Mouse (Mus musculus) heart, embryonic 14.5 days (tissue): Measurements from ENCODE around the gene Sox5. TPM values are rescaled to one million over a fixed set of nuclear protein-coding genes. Genes with fewer than 3 reads are reported as not detected.

Experiments used
- ATAC-seq: fragments of 200-750 bp; cut with Nextera tagmentation; 2 replicates; pipeline ENCODE4 v1.8.0; 2017; ENCODE audit warnings: low read depth, moderate TSS enrichment; ENCODE audit not compliant: insufficient number of reproducible peaks, insufficient read depth, low FRiP score
- H3K27ac ChIP-seq, 2 experiments: fragments of 200-500 bp in 1 of 2; fragments of 300-500 bp in 1 of 2; sonication (generic) in 1 of 2; replicated peaks in 1 of 2; 2 replicates each; pipeline ENCODE4 v1.5.1; 2012 to 2014; ENCODE audit warnings: low read depth in 2 of 2, low read length in 2 of 2, control low read depth in 1 of 2, mild to moderate bottlenecking in 1 of 2, mixed read lengths in 1 of 2; ENCODE audit not compliant: control insufficient read depth in 1 of 2, insufficient read depth in 1 of 2
- H3K27me3 ChIP-seq: fragments of 300-500 bp; sonication (generic); 2 replicates; pipeline ENCODE4 v1.6.1; 2014; ENCODE audit warnings: mild to moderate bottlenecking, low read length, control low read depth; ENCODE audit not compliant: control insufficient read depth, insufficient read depth
- H3K36me3 ChIP-seq: fragments of 300-500 bp; sonication (generic); 2 replicates; pipeline ENCODE4 v1.6.1; 2014; ENCODE audit warnings: mild to moderate bottlenecking, control low read depth, low read length, mixed read lengths; ENCODE audit not compliant: control insufficient read depth, insufficient read depth
- H3K4me1 ChIP-seq, 2 experiments: fragments of 200-500 bp in 1 of 2; fragments of 300-500 bp in 1 of 2; sonication (generic) in 1 of 2; 2 replicates each; pipeline ENCODE4 v1.6.1; 2012 to 2014; ENCODE audit warnings: low read length in 2 of 2, control low read depth in 1 of 2, mixed read lengths in 1 of 2; ENCODE audit not compliant: control insufficient read depth in 2 of 2, insufficient read depth in 2 of 2
- H3K4me2 ChIP-seq: fragments of 300-500 bp; sonication (generic); 2 replicates; pipeline ENCODE4 v1.6.1; 2014; ENCODE audit warnings: mild to moderate bottlenecking, low read length
- H3K4me3 ChIP-seq, 2 experiments: fragments of 200-500 bp in 1 of 2; fragments of 300-500 bp in 1 of 2; sonication (generic) in 1 of 2; 2 replicates each; pipeline ENCODE4 v1.5.1; 2012 to 2014; ENCODE audit warnings: low read length in 2 of 2, mild to moderate bottlenecking in 2 of 2, control low read depth in 1 of 2, low read depth in 1 of 2, moderate library complexity in 1 of 2; ENCODE audit not compliant: control insufficient read depth in 1 of 2, insufficient read depth in 1 of 2
- H3K9ac ChIP-seq: fragments of 300-500 bp; sonication (generic); 2 replicates; pipeline ENCODE4 v1.6.1; 2014; ENCODE audit warnings: mild to moderate bottlenecking, low read length
- H3K9me3 ChIP-seq: fragments of 300-500 bp; sonication (generic); 2 replicates; pipeline ENCODE4 v1.6.1; 2016; ENCODE audit warnings: low read length, control low read depth; ENCODE audit not compliant: control insufficient read depth
- WGBS: fragments of 180-500 bp; shearing (Covaris S2); extraction: QIAGEN DNeasy Blood & Tissue Kit; methylation state at CpG from one replicate; pipeline ENCODE4 v1.1.7; 2014; 5-methylcytosine and 5-hydroxymethylcytosine counted together
- polyA plus RNA-seq: library from polyadenylated mRNA; unstranded; fragments of >200 nt; fragmentation: Nextera tagmentation; extraction: Ambion mirVana; gene quantifications from 2 replicates; pipeline ENCODE4 v1.2.1, GENCODE M21; 2014

The Sox5 gene
- polyA plus RNA-seq, 1 experiment from 2014 or later, result 10.6 TPM

DNA sequence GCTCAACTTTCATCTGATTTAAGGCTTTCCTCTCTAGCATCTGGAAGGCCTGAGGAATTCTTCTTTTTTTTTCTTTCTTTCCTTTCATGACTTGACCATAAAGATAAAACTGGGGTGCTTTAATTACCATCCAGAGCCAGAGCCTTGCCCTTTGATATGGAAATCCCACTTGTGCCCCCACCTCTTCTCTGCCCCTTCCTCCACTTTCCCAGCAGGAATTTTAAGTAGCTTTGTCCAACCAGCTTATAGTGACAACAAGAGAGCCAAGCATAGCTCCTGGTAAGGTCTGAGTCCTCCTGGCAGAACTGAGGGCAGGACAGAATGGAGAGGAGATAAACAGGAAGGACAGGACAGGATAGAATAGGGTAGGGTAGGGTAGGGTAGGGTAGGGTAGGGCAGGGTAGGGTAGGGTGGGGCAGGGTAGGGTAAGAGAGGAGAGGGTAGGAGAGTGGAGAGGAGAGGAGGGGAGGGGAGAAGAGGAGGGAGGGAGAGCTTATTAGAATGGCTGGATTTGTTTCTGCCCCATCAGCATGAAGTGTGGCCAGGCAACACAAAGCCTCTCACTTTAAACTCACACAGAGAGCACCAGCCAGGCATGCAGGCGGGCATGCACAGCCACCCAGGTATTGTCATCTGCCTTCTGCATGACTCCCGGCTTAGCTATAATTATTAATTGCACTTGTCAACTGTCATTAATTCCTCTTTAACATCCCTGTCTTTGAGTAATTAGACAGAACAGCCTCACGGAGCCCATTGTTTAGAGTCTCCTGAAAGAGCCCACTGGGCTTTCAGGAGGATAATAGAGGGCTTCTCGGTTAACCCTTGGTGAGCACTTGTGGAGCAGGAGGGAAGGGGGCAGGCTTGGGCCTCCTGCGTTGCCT lies 300.9 kb downstream of the Sox5 start:
- Histone ChIP-seq H3K36me3 (no peaks in the 10 kb centered on the region), H3K4me2 (no peak overlapping the region), H3K9ac (no peak overlapping the region), H3K27ac (no peak overlapping the region), H3K4me3 (no peak overlapping the region), H3K27me3 (no peaks in the 10 kb centered on the region), H3K4me1 (no peaks in the 10 kb centered on the region; a peak in 1 of 4 replicates), H3K9me3 (0 out of 2 replicates have a peak, but pooled peaks cover 3% of the 10 kb centered on the region)
- WGBS, result 43% methylated on average over 5 of the region's 5 CpGs
- no peak for ATAC-seq

GRCm38 (mm10) chr6:144479861-144480260 lies 301.9 kb downstream of the Sox5 start:
- no peak overlapping the region for H3K9ac ChIP-seq
- H3K4me1 ChIP-seq, result no peaks in the 10 kb centered on the region; a peak in 1 of 4 replicates
- 70% methylated on average over 4 of the region's 4 CpGs for WGBS
- no peaks in the 10 kb centered on the region for H3K27me3 ChIP-seq
- no peak overlapping the region for H3K4me2 ChIP-seq
- no peaks in the 10 kb centered on the region for H3K36me3 ChIP-seq
- 0 out of 2 replicates have a peak, but pooled peaks cover 3% of the 10 kb centered on the region for H3K9me3 ChIP-seq
- H3K4me3 ChIP-seq, result no peak overlapping the region
- no peak overlapping the region for H3K27ac ChIP-seq
- no peak for ATAC-seq

DNA sequence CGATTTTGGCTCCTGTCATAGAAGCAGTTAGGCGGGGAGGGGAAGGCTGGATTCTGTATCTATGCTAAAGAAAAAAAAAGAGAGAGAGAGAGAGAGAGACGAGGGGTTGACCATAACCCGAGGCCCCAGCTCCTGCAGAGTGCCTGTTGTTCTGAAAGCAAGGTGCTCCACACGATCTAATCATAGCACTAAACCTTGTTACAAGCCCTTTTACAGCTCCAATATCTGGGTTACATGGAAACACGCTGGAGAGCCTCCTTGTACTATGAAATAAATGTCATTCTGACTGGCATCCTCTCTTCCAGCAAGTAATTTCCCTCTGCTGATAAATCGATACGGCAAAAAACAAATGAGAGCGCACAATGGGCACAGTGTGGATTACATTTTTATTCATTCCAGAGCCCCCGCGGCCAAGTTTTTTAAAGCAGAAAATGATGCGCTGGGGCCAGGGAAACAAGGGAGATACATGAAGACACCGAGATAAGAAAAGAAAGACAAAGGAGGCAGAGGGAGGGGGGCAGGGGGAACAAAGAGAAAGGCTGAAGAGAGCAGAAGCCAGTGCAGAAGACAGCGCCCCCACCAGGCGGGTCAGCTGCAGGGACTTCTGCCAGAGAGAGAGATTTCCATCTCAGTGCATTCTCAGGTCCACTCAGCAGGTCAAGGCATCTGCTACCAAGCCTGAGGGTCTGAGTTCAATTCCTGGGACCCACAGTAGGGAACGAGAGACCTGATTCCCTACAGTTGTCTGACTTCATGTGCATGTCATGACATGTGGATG lies 304.3 kb downstream of the Sox5 start:
- Histone ChIP-seq H3K27ac (no peak overlapping the region), H3K4me2 (no peak overlapping the region), H3K36me3 (no peaks in the 10 kb centered on the region), H3K9ac (no peak overlapping the region), H3K9me3 (0 out of 2 replicates have a peak, but pooled peaks cover 3% of the 10 kb centered on the region), H3K4me1 (no peaks in the 10 kb centered on the region; a peak in 1 of 4 replicates), H3K4me3 (no peak overlapping the region), H3K27me3 (no peaks in the 10 kb centered on the region)
- no peak for ATAC-seq
- 60% methylated on average over 16 of the region's 16 CpGs for WGBS

GRCm38 (mm10) chr6:144473437-144473836 lies 308.3 kb downstream of the Sox5 start:
- Histone ChIP-seq H3K4me3 (no peak overlapping the region), H3K9ac (no peak overlapping the region), H3K4me2 (no peak overlapping the region), H3K4me1 (no peaks in the 10 kb centered on the region; a peak in 1 of 4 replicates), H3K36me3 (no peaks in the 10 kb centered on the region), H3K27me3 (no peaks in the 10 kb centered on the region), H3K9me3 (0 out of 2 replicates have a peak, but pooled peaks cover 3% of the 10 kb centered on the region), H3K27ac (no peak overlapping the region)
- no peak for ATAC-seq
- WGBS, result 89% methylated on average over 7 of the region's 7 CpGs

- WGBS, result 68% methylated on average over 14 of the region's 14 CpGs
- Histone ChIP-seq H3K9me3 (0 out of 2 replicates have a peak, but pooled peaks cover 3% of the 10 kb centered on the region), H3K27ac (no peak overlapping the region), H3K4me1 (no peaks in the 10 kb centered on the region), H3K4me3 (no peak overlapping the region), H3K9ac (no peak overlapping the region), H3K27me3 (no peaks in the 10 kb centered on the region), H3K4me2 (no peak overlapping the region), H3K36me3 (no peaks in the 10 kb centered on the region)
- no peak for ATAC-seq
Observed at GRCm38 (mm10) chr6:144472089-144472900, 309.5 kb downstream of the Sox5 start.

DNA sequence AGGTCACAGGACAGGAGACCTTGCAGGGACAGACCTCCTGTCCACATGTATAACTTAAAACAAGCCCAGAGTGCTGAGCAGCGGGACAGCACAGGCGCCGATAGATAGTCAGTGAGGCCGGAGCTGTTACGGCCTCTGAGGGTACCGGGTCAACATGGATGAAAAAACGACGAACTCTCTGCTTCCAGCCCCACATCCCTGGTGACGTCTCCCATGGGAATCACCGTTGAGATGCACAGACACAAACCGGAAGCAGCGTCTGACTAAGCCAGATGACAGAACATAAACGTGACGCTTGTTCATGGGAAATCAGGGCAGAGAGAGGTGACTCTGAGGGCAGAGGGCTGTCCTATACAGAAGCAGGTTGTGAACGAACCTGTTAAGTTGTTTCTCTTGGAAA lies 315.1 kb downstream of the Sox5 start:
- ATAC-seq, result no peak
- Histone ChIP-seq H3K4me1 (no peaks in the 10 kb centered on the region), H3K9ac (no peak overlapping the region), H3K36me3 (no peaks in the 10 kb centered on the region), H3K4me3 (no peak overlapping the region), H3K27ac (no peak overlapping the region), H3K9me3 (no peaks in the 10 kb centered on the region), H3K27me3 (no peaks in the 10 kb centered on the region), H3K4me2 (no peak overlapping the region)
- 64% methylated on average over 15 of the region's 15 CpGs for WGBS

- no peaks in the 10 kb centered on the region for H3K27me3 ChIP-seq
- 69% methylated on average over 6 of the region's 6 CpGs for WGBS
- H3K9me3 ChIP-seq, result no peaks in the 10 kb centered on the region
- H3K4me2 ChIP-seq, result no peak overlapping the region
- H3K36me3 ChIP-seq, result no peaks in the 10 kb centered on the region
- H3K4me1 ChIP-seq, result no peaks in the 10 kb centered on the region
- no peak overlapping the region for H3K4me3 ChIP-seq
- no peak for ATAC-seq
- no peak overlapping the region for H3K9ac ChIP-seq
- H3K27ac ChIP-seq, result no peak overlapping the region
Observed at GRCm38 (mm10) chr6:144463691-144464090, 318.1 kb downstream of the Sox5 start.
